Mouse (Mus musculus): ENCODE results near the gene Sgms1. TPM values are rescaled to one million over a fixed set of nuclear protein-coding genes. Genes with fewer than 3 reads are reported as not detected.

The Sgms1 gene
- polyA plus RNA-seq, 1 experiment, result 53.7 TPM

GRCm38 (mm10) chr19:32257616-32258015 is 131.9 kb downstream of the Sgms1 start:
- no peak overlapping the region for H3K4me3 ChIP-seq (replicated peaks; ENCODE audit: extremely low read depth, low read depth, low read length)
- 76% methylated on average over 3 of the region's 3 CpGs for WGBS
- no peak for DNase-seq
- no peak for TF ChIP-seq CTCF (IDR thresholded peaks at IDR 0.05; ENCODE audit: insufficient read depth, low read length)
- no peak for TF ChIP-seq POLR2A (IDR thresholded peaks at IDR 0.05; ENCODE audit: borderline replicate concordance, extremely low read depth, low read depth, low read length)
- peaks cover 14% of the 10 kb centered on the region for H3K4me1 ChIP-seq (ENCODE audit: control insufficient read depth, insufficient read depth, low read length)

- WGBS, result 68% methylated on average over 4 of the region's 4 CpGs
- H3K4me3 ChIP-seq (replicated peaks; ENCODE audit: extremely low read depth, low read depth, low read length), result no peak overlapping the region
- TF ChIP-seq POLR2A (IDR thresholded peaks at IDR 0.05; ENCODE audit: borderline replicate concordance, extremely low read depth, low read depth, low read length) (no peak), CTCF (IDR thresholded peaks at IDR 0.05; ENCODE audit: insufficient read depth, low read length) (no peak)
- peaks cover 14% of the 10 kb centered on the region for H3K4me1 ChIP-seq (ENCODE audit: control insufficient read depth, insufficient read depth, low read length)
- no peak for DNase-seq
Measured at GRCm38 (mm10) chr19:32256706-32257415, 132.7 kb downstream of the Sgms1 start.

GRCm38 (mm10) chr19:32255429-32256185 is 133.9 kb downstream of the Sgms1 start:
- 66% methylated on average over 6 of the region's 6 CpGs for WGBS
- no peak for DNase-seq
- Histone ChIP-seq H3K4me3 (replicated peaks; ENCODE audit: extremely low read depth, low read depth, low read length) (no peak overlapping the region), H3K4me1 (ENCODE audit: control insufficient read depth, insufficient read depth, low read length) (peaks cover 14% of the 10 kb centered on the region)
- TF ChIP-seq CTCF (IDR thresholded peaks at IDR 0.05; ENCODE audit: insufficient read depth, low read length), result no peak
- no peak for TF ChIP-seq POLR2A (IDR thresholded peaks at IDR 0.05; ENCODE audit: borderline replicate concordance, extremely low read depth, low read depth, low read length)

- WGBS, result 40% methylated on average over 8 of the region's 8 CpGs
- no peak for DNase-seq
- Histone ChIP-seq H3K4me1 (ENCODE audit: control insufficient read depth, insufficient read depth, low read length) (peaks cover 14% of the 10 kb centered on the region), H3K4me3 (replicated peaks; ENCODE audit: extremely low read depth, low read depth, low read length) (no peak overlapping the region)
- TF ChIP-seq POLR2A (IDR thresholded peaks at IDR 0.05; ENCODE audit: borderline replicate concordance, extremely low read depth, low read depth, low read length) (no peak), CTCF (IDR thresholded peaks at IDR 0.05; ENCODE audit: insufficient read depth, low read length) (no peak)
Measured at GRCm38 (mm10) chr19:32254739-32255344, 134.7 kb downstream of the Sgms1 start.

GRCm38 (mm10) chr19:32254204-32254603 is 135.3 kb downstream of the Sgms1 start:
- Histone ChIP-seq H3K4me1 (ENCODE audit: control insufficient read depth, insufficient read depth, low read length) (peaks cover 14% of the 10 kb centered on the region), H3K4me3 (replicated peaks; ENCODE audit: extremely low read depth, low read depth, low read length) (no peak overlapping the region)
- TF ChIP-seq CTCF (IDR thresholded peaks at IDR 0.05; ENCODE audit: insufficient read depth, low read length), result no peak
- no peak for TF ChIP-seq POLR2A (IDR thresholded peaks at IDR 0.05; ENCODE audit: borderline replicate concordance, extremely low read depth, low read depth, low read length)
- DNase-seq, result no peak
- 40% methylated on average over 2 of the region's 2 CpGs for WGBS

GRCm38 (mm10) chr19:32252987-32253386 is 136.5 kb downstream of the Sgms1 start:
- 80% methylated on average over 7 of the region's 7 CpGs for WGBS
- TF ChIP-seq POLR2A (IDR thresholded peaks at IDR 0.05; ENCODE audit: borderline replicate concordance, extremely low read depth, low read depth, low read length) (no peak), CTCF (IDR thresholded peaks at IDR 0.05; ENCODE audit: insufficient read depth, low read length) (no peak)
- H3K4me1 ChIP-seq (ENCODE audit: control insufficient read depth, insufficient read depth, low read length), result peaks cover 14% of the 10 kb centered on the region
- no peak for DNase-seq
- no peak overlapping the region for H3K4me3 ChIP-seq (replicated peaks; ENCODE audit: extremely low read depth, low read depth, low read length)

GRCm38 (mm10) chr19:32252451-32252850 is 137.1 kb downstream of the Sgms1 start:
- no peak for TF ChIP-seq CTCF (IDR thresholded peaks at IDR 0.05; ENCODE audit: insufficient read depth, low read length)
- TF ChIP-seq POLR2A (IDR thresholded peaks at IDR 0.05; ENCODE audit: borderline replicate concordance, extremely low read depth, low read depth, low read length), result no peak
- no peak for DNase-seq
- 79% methylated on average over 3 of the region's 3 CpGs for WGBS
- H3K4me1 ChIP-seq (ENCODE audit: control insufficient read depth, insufficient read depth, low read length), result peaks cover 12% of the 10 kb centered on the region
- H3K4me3 ChIP-seq (replicated peaks; ENCODE audit: extremely low read depth, low read depth, low read length), result no peak overlapping the region

- WGBS, result 80% methylated on average over 5 of the region's 5 CpGs
- TF ChIP-seq CTCF (IDR thresholded peaks at IDR 0.05; ENCODE audit: insufficient read depth, low read length) (no peak), POLR2A (IDR thresholded peaks at IDR 0.05; ENCODE audit: borderline replicate concordance, extremely low read depth, low read depth, low read length) (no peak)
Measured at GRCm38 (mm10) chr19:32249181-32250130, 140.1 kb downstream of the Sgms1 start.

GRCm38 (mm10) chr19:32244881-32245280 is 144.6 kb downstream of the Sgms1 start:
- Histone ChIP-seq H3K4me3 (replicated peaks; ENCODE audit: extremely low read depth, low read depth, low read length) (no peak overlapping the region), H3K4me1 (ENCODE audit: control insufficient read depth, insufficient read depth, low read length) (peaks cover 4% of the 10 kb centered on the region)
- WGBS, result 65% methylated on average over 4 of the region's 4 CpGs
- no peak for DNase-seq
- no peak for TF ChIP-seq CTCF (IDR thresholded peaks at IDR 0.05; ENCODE audit: insufficient read depth, low read length)
- no peak for TF ChIP-seq POLR2A (IDR thresholded peaks at IDR 0.05; ENCODE audit: borderline replicate concordance, extremely low read depth, low read depth, low read length)

More at GRCm38 (mm10) chr19:32249181-32250130, 140.1 kb downstream of the Sgms1 start:
- no peak for DNase-seq
- Histone ChIP-seq H3K4me1 (ENCODE audit: control insufficient read depth, insufficient read depth, low read length) (no peaks in the 10 kb centered on the region; the same call in 1 of the 2 replicates), H3K4me3 (replicated peaks; ENCODE audit: extremely low read depth, low read depth, low read length) (no peak overlapping the region)

Measured in lung, adult 2 months (tissue).